10 mouse cellular contexts compared by ENCODE assay signal in the genomic region with DNA sequence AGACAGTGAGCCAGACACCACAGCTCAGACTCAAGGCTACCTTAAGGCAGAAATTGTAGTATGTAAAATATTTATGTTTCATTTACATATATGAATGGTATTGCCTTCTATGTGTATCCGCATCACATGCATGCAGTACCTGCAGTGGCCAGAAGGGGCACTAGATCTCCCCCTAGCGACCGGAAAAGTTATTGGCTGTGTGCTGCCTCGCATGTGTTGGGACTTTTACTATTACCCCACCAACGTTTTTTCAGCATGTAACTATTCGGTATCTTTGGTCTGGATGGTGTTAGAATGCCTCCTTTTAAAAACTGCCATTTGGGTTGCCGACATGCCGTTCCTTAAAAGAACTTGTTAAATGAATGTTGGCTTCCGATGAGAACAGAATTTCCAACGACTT.
DNase-seq lines count a peak whose midpoint lies in the region; ATAC-seq and TF ChIP-seq lines count a peak whose summit lies in the region.
"Had no signal": no experiment of that assay in that cellular context is flagged by ENCODE, and none has a peak within 500 bp of the region (broad histone marks: within the 10 kb centered on the region; RNA-seq: fewer than 3 reads in every experiment).

No protein-coding gene starts in this region.

- H3K4me1 ChIP-seq in liver, embryonic 14.5 days (replicated peaks; ENCODE audit: control insufficient read depth in 2 of 2, insufficient read depth in 2 of 2, low read length in 1 of 2): no peaks in the 10 kb centered on the region
- H3K4me1 ChIP-seq in liver, embryonic 12.5 days: no peaks in the 10 kb centered on the region
- H3K4me1 ChIP-seq in E14TG2a.4 (replicated peaks; ENCODE audit: low read depth, low read length): no peaks in the 10 kb centered on the region
- H3K4me1 ChIP-seq in embryonic facial prominence, embryonic 10.5 days: no peaks in the 10 kb centered on the region
- peaks cover 6% of the 10 kb centered on the region; the same call in 1 of the 2 replicates for H3K4me1 ChIP-seq in kidney, embryonic 14.5 days (ENCODE audit: control insufficient read depth, insufficient read depth, low read length)
- H3K4me1 ChIP-seq: lung, embryonic 15.5 days had no signal

- H3K9ac ChIP-seq in liver, embryonic 14.5 days (replicated peaks): no peak overlapping the region
- no peak overlapping the region for H3K9ac ChIP-seq in liver, embryonic 12.5 days
- H3K9ac ChIP-seq in kidney, embryonic 14.5 days (ENCODE audit: low read depth, low read length): no peak overlapping the region
- H3K9ac ChIP-seq: lung, embryonic 15.5 days had no signal

- H3K36me3 ChIP-seq in liver, embryonic 14.5 days (replicated peaks; ENCODE audit: control insufficient read depth, insufficient read depth, low read depth): no peaks in the 10 kb centered on the region
- no peaks in the 10 kb centered on the region for H3K36me3 ChIP-seq in liver, embryonic 12.5 days
- no peaks in the 10 kb centered on the region for H3K36me3 ChIP-seq in E14TG2a.4 (ENCODE audit: insufficient read depth, low read length)
- no peaks in the 10 kb centered on the region for H3K36me3 ChIP-seq in embryonic facial prominence, embryonic 10.5 days (replicated peaks)
- no peaks in the 10 kb centered on the region for H3K36me3 ChIP-seq in kidney, embryonic 14.5 days (ENCODE audit: control insufficient read depth, insufficient read depth, low read length)
- H3K36me3 ChIP-seq: lung, embryonic 15.5 days had no signal

- H3K4me2 ChIP-seq in liver, embryonic 14.5 days (ENCODE audit: low read depth): no peak overlapping the region
- no peak overlapping the region for H3K4me2 ChIP-seq in liver, embryonic 12.5 days
- no peak overlapping the region for H3K4me2 ChIP-seq in kidney, embryonic 14.5 days (replicated peaks; ENCODE audit: low read depth, low read length)
- H3K4me2 ChIP-seq: lung, embryonic 15.5 days had no signal

- no peak overlapping the region for H3K4me3 ChIP-seq in gastrocnemius, adult 2 months
- H3K4me3 ChIP-seq in liver, embryonic 14.5 days (ENCODE audit: insufficient read depth in 1 of 2, low read depth in 2 of 2, low read length in 2 of 2): no peak overlapping the region
- H3K4me3 ChIP-seq in liver, embryonic 12.5 days: no peak overlapping the region
- H3K4me3 ChIP-seq in E14TG2a.4 (replicated peaks; ENCODE audit: low read length): no peak overlapping the region
- no peak overlapping the region for H3K4me3 ChIP-seq in embryonic facial prominence, embryonic 10.5 days
- no peak overlapping the region for H3K4me3 ChIP-seq in kidney, embryonic 14.5 days (ENCODE audit: low read length)
- H3K4me3 ChIP-seq: lung, embryonic 15.5 days had no signal

- TF ChIP-seq CTCF in gastrocnemius, adult 2 months (IDR thresholded peaks at IDR 0.05): peak; percentile 50
- TF ChIP-seq CTCF in liver, embryonic 14.5 days (IDR thresholded peaks at IDR 0.05; ENCODE audit: low read depth): peak; percentile 80
- TF ChIP-seq CTCF in E14TG2a.4 (conservative IDR thresholded peaks at IDR 0.05; ENCODE audit: low read length): peak; percentile 94

- no peak for ATAC-seq in liver, embryonic 14.5 days (ENCODE audit: insufficient read depth)
- ATAC-seq in liver, embryonic 12.5 days: no peak
- ATAC-seq in kidney, embryonic 14.5 days (ENCODE audit: low FRiP score, low TSS enrichment): no peak

- intact Hi-C loops in gastrocnemius, adult 2 months (cut with DNase I): no loop called here

- H3K27me3 ChIP-seq in liver, embryonic 14.5 days (ENCODE audit: control insufficient read depth, insufficient read depth, low read length): no peaks in the 10 kb centered on the region
- no peaks in the 10 kb centered on the region for H3K27me3 ChIP-seq in liver, embryonic 12.5 days (replicated peaks)
- H3K27me3 ChIP-seq in E14TG2a.4 (ENCODE audit: insufficient read depth, low read length): no peaks in the 10 kb centered on the region
- H3K27me3 ChIP-seq in embryonic facial prominence, embryonic 10.5 days (replicated peaks; ENCODE audit: low read depth, poor library complexity, severe bottlenecking): no peaks in the 10 kb centered on the region
- no peaks in the 10 kb centered on the region for H3K27me3 ChIP-seq in kidney, embryonic 14.5 days (ENCODE audit: control insufficient read depth, insufficient read depth, low read length)
- H3K27me3 ChIP-seq: lung, embryonic 15.5 days had no signal

- DNase-seq in gastrocnemius, adult 2 months: no peak
- no peak for DNase-seq in gastrocnemius, adult 18-20 months (ENCODE audit: low spot score)
- no peak for DNase-seq in liver, embryonic 14.5 days (ENCODE audit: low read depth in 3 of 3, low spot score in 3 of 3)
- peak; percentile 13 for DNase-seq in embryonic facial prominence, embryonic 10.5 days (ENCODE audit: low spot score)
- DNase-seq in Muller cell, postnatal 12 days (ENCODE audit: inconsistent ontology term): no peak
- DNase-seq: kidney, adult 11 months had no signal

- no peak overlapping the region for H3K27ac ChIP-seq in gastrocnemius, adult 2 months
- no peak overlapping the region for H3K27ac ChIP-seq in liver, embryonic 14.5 days
- no peak overlapping the region for H3K27ac ChIP-seq in liver, embryonic 12.5 days
- no peak overlapping the region for H3K27ac ChIP-seq in embryonic facial prominence, embryonic 10.5 days (replicated peaks)
- H3K27ac ChIP-seq in kidney, embryonic 14.5 days (ENCODE audit: low read depth, low read length): no peak overlapping the region
- H3K27ac ChIP-seq: lung, embryonic 15.5 days had no signal

- H3K9me3 ChIP-seq in liver, embryonic 14.5 days (ENCODE audit: control insufficient read depth, low read length): no peaks in the 10 kb centered on the region
- 0 out of 2 replicates have a peak, but pooled peaks cover 7% of the 10 kb centered on the region for H3K9me3 ChIP-seq in liver, embryonic 12.5 days (replicated peaks)
- no peaks in the 10 kb centered on the region for H3K9me3 ChIP-seq in E14TG2a.4 (ENCODE audit: low read length)
- no peaks in the 10 kb centered on the region for H3K9me3 ChIP-seq in embryonic facial prominence, embryonic 10.5 days
- peaks cover 3% of the 10 kb centered on the region; the same call in 1 of the 2 replicates for H3K9me3 ChIP-seq in kidney, embryonic 14.5 days (ENCODE audit: control insufficient read depth, low read length)
- H3K9me3 ChIP-seq: lung, embryonic 15.5 days had no signal

- 71% methylated on average over 10 of the region's 10 CpGs for WGBS in liver, embryonic 14.5 days (ENCODE audit: insufficient replicate concordance)
- WGBS in liver, embryonic 12.5 days (ENCODE audit: insufficient replicate concordance): 76% methylated on average over 10 of the region's 10 CpGs
- WGBS in embryonic facial prominence, embryonic 10.5 days: 84% methylated on average over 10 of the region's 10 CpGs
- WGBS in kidney, embryonic 14.5 days: 85% methylated on average over 10 of the region's 10 CpGs

- no peak for TF ChIP-seq EP300 in liver, embryonic 14.5 days (IDR thresholded peaks at IDR 0.05; ENCODE audit: low read depth)
